Mouse (Mus musculus) adrenal gland, adult 8-10 months (tissue): ENCODE results near the gene Syt9. TPM values are rescaled to one million over a fixed set of nuclear protein-coding genes. Genes with fewer than 3 reads are reported as not detected.

Experiments used
- DNase-seq: peaks from one replicate; pipeline ENCODE4 v3.0.0; 2022
- total RNA-seq, 4 experiments: library from RNA; stranded (reverse); gene quantifications; 2 replicates each; pipeline ENCODE4 v1.2.4; 2022

Gene Syt9
- total RNA-seq, result 1 to 10 TPM; 1.9 to 4.2 (median 2.8) TPM

DNA sequence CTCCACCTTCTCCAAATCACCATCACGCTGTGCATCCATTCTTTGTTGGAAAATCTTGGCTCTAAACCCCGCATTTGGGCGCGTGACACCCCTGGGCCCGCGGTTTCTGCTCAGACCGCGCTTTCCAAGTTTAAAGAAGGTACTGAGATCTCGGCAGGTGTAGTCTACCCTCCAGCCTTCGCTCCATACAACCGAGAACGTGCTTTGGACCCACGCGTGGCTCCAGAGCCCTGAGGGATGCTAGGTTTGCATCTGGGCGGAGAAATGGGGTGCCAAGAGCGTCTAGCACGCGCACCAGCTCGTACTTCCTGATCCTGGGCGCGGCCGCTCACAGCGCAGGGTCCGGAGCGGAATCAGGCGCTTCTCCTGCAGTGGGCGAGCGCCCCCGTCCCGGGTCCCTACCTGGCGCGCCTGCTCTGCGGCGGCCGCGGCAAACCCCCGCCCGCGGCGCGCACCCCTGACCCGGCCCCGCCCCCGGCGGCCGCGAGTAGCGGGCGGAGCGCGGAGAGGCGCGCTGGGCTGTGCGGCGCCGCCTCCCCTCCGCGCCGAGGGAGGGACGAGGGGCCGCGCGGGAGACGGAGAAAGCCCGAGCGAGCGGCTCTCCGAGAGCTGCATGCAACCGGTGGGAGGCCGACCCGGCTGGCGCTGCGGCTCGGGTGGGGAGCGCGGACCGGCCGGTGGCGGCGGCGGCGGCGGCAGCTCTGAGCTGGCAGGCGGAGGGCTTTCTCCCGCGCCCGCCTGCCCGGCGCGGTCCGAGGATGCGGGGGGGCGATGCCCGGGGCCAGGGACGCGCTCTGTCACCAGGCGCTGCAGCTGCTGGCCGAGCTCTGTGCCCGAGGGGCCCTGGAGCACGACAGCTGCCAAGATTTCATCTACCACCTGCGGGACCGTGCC is at the start of gene Syt9:
TSS of gene Syt9 (plus strand) at position 497 of the 894 bp plus-strand sequence.
- peak; percentile 12 for DNase-seq

GRCm38 (mm10) chr7:107339013-107339412 is 31.5 kb upstream of the Syt9 start:
- DNase-seq, result no peak

DNA sequence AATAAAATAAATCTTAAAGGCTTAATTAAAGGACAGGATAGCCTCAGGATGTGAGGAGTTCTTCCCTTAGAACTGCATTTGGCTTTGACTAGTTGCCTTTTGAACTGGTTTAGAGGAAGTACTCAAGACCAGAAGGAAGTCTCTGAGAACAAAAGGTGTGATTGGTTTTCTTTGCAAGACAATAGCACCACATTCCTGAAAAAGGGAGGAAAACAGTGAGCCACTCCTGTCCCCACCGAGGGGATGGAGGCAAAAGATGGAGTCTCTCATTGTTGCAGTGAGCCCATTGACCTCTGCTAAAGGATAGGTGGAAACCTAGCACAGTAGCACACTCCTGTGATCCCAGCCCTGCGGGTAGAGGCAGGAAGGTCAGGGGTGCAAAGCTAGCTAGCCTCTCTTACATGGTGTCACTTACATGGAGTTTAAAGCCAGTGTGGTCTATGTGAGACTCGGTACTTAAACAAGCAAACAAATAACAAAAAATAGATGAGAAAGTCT is 30.9 kb upstream of the Syt9 start:
- DNase-seq, result no peak

DNA sequence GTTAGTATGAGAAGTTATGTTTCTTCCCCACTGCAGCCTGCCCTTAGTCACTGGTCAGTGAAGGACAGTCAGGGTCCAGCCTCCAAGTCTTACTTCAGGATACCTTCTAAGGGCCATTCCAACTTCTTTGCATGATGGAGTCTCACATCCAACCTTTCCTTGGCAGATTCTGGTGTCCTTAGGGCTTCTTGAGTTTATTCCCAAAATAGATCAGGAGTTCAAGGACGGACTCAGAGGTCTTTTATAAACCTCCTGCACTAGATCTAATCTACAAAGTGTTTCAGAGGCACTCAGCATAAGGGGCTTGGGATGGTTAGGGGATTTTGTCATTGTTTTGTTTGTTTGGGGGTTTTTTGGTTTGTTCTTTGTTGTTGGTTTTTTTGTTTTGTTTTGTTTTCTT is 30.3 kb upstream of the Syt9 start:
- no peak for DNase-seq

DNA sequence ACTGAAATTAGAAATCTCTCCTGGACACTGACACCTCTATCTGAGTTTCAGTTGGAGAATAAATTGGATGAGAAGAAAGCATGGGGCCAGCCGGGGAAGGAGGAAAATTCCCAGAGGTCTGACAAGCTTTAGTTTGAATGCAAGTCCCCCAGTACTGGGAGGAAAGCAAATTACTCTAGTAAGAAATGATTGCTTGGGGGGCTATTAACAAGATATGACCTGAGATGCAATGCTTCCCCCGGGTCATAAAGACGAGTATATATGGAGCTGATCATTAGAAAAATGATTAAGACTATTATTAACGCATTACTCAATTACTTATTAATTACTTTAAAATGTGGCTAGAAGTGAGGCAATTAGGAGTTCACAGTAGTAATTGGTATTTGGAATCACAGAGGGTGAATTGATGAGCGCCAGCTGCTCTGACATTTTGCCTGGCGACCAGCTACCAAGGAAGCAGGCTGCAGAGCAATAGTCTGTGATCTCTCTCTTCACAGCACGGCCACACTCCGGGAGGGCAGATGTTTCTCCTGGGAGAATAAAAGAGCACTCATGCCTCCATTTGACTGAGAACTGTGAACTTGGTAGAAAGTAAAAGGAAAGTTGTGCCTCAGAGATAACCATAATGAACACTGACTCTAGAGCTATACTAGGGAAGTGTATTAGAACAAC is 28.9 kb upstream of the Syt9 start:
- no peak for DNase-seq

DNA sequence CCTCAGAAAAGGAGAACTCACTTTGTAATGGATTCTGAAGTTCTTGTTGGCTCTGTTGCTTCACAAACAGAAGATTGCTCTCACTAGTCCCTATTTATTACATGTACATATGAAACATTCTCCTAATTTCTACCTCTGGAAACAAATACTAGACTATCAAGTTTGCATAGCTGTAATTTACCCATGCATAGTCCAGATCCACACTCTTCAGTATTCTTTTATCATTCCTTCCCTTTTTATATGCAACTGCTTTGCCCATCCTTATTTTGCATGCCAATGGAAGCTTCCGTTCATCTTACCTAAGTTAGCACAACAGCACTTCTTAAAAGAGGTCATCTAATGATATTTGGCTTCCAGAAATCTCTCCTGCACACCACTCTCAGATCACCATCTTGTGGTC is 21.3 kb upstream of the Syt9 start:
- DNase-seq, result no peak

DNA sequence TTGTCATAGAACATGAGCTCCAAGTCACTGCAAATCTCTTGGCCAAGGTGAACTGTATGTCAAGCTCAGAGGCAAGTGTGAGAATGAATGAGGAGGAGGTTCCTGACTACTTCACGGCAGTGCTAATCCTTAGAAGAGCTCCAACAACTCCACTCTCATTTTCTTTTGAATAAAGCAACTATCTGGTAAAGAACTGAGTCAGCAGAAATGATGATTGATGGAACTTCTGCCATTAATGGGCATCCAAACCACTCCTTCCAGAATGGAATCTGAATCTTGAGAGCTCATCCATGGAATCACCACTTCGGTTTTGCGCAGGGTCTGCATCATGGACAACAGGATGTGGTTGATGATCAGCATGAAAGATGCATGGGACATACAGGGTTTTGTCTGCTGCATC is 8.4 kb upstream of the Syt9 start:
- no peak for DNase-seq

DNA sequence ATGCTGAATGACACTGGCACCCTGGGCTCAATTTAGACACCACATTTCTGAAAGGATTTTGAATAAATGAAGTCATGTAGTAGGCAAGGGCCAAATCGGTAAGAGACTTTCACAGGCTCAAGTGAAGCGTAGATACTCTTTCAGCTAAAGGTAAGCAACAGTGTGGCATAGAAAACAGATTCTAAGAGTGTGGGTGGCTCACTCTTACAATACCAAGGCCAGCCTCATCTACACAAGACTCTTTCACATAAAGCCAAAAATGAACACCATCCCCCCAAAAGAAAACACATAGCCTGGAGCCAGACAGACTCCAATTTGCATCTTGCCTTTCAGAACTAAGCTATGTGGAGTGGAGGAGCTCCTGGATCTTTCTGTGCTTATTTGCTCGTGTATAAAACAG is 7.9 kb upstream of the Syt9 start:
- no peak for DNase-seq

- DNase-seq, result no peak
Measured at GRCm38 (mm10) chr7:107371126-107371920, 795 bp downstream of the Syt9 start.

GRCm38 (mm10) chr7:107380562-107380961 is 10.0 kb downstream of the Syt9 start:
- no peak for DNase-seq

DNA sequence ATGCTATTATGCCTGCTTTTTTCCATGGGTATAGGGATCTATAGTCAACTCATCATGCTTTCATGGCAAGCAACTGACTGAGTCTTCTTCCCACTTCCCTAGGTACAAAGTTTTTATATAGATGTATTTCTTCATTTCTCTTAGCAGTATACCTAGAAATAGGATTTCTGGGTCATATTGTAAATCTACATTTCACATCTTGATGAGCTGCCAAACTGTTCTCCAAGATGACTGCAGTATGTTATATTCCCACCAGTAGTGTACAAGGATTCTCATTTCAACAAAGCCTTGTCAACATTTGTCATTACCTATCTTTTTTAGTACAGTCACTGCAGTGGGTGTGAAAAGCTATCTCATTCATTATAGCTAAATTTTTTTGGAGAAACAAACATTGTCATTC is 19.1 kb downstream of the Syt9 start:
- no peak for DNase-seq

- DNase-seq, result no peak
Measured at GRCm38 (mm10) chr7:107392749-107393148, 22.2 kb downstream of the Syt9 start.

DNA sequence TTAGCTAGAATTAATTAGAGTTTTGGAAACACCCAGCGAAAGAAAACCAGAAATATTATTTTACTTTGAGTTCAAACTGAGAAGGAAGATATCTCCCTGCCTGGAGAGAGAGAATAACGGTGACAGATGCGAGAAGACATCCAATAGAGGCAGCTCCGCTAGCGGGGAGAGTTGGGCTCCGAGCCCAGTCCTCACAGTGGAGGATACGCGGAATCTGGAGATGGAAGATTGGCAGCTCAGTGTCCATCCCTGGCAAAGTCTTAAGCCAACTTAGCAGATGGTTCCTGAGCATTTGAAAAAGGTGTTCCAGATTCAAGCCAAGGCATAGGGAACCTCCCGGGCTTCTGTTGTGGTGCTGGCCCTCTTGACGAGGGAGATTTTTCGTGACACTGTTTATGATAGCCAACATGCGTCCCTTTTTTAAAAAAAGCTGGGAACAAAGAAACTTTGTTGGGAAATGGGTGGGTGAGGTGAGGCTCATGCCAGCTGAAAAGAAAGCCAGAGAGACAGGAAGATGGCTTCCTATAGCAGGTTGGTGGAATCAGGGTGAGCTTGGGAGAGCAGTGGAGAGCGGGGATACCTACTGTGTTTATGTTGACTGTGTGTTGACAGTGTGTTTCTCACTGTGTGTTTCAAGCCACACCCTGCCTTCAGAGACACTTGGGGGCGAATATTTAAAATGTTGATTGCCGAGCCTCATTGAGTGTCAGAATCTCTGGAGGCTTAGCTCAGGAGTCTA is 29.7 kb downstream of the Syt9 start:
- DNase-seq, result no peak

- no peak for DNase-seq
Measured at GRCm38 (mm10) chr7:107403261-107403660, 32.7 kb downstream of the Syt9 start.

DNA sequence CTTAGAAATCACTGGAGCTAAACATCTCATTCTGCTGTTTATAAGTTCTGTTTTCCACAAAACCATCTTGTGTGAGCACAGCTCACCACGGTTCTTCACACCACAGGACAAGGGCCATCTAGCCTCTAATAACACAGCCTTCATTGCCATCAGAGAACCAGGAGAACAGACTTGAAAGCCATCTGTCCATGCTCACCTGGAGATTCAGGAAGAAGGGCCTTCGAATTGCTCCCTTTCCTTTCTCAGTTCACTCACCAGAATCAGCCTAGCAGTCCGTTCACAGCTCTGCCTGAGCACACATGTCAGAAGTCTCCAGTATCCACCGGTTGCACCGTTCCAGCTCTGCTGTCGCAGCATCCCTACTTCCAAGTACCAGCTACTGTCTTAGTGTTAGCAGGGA is 44.4 kb downstream of the Syt9 start:
- no peak for DNase-seq

- no peak for DNase-seq
Measured at GRCm38 (mm10) chr7:107417043-107417850, 46.7 kb downstream of the Syt9 start.

GRCm38 (mm10) chr7:107437381-107437780 is 66.9 kb downstream of the Syt9 start:
- DNase-seq, result no peak

GRCm38 (mm10) chr7:107444579-107444978 is 74.1 kb downstream of the Syt9 start:
- no peak for DNase-seq

GRCm38 (mm10) chr7:107454660-107455059 is 84.1 kb downstream of the Syt9 start:
- DNase-seq, result no peak

- no peak for DNase-seq
Measured at GRCm38 (mm10) chr7:107455118-107455521, 84.6 kb downstream of the Syt9 start.

DNA sequence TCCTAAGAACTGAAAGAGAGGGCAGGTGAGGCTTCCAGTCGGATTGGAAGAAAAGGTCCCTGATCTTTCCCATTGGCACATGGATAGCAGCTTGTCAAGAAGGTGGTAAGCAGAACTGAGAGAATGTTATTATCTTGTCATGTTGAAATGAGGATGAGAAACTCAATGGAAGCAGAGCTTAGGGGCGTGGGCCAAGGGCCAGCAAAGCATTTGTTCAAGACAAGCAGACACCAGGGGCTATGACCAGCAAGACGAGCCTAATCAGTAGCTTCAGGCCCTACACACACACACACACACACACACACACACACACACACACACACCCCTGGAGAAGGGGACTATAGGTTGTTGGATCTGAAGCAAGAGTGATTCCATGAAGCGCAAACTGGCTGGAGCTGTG is 90.6 kb downstream of the Syt9 start:
- no peak for DNase-seq
